Mouse (Mus musculus) lung, postnatal 0 days (tissue): Measurements from ENCODE around the gene Grin3a. TPM values are rescaled to one million over a fixed set of nuclear protein-coding genes. Genes with fewer than 3 reads are reported as not detected.

ENCODE experiments used
- ATAC-seq: fragments of 200-750 bp; cut with Nextera tagmentation; 2 replicates; pipeline ENCODE4 v1.8.0; 2017; ENCODE audit warnings: moderate library complexity
- DNase-seq: peaks from one replicate; pipeline ENCODE4 v3.0.0-alpha.2; 2016; ENCODE audit warnings: low spot score
- H3K27ac ChIP-seq: fragments of 300-500 bp; sonication (generic); 2 replicates; pipeline ENCODE4 v1.5.1; 2014; ENCODE audit warnings: antibody characterized with exemption, mild to moderate bottlenecking, low read length, mixed read lengths
- H3K27me3 ChIP-seq: fragments of 300-500 bp; sonication (generic); replicated peaks from 2 replicates; pipeline ENCODE4 v1.6.1; 2014; ENCODE audit warnings: low read length, mixed read lengths; ENCODE audit not compliant: insufficient read depth
- H3K36me3 ChIP-seq: fragments of 300-500 bp; sonication (generic); 2 replicates; pipeline ENCODE4 v1.6.1; 2014; ENCODE audit warnings: low read length, mixed read lengths; ENCODE audit not compliant: insufficient read depth
- H3K4me1 ChIP-seq: fragments of 300-500 bp; sonication (generic); 2 replicates; pipeline ENCODE4 v1.6.1; 2014; ENCODE audit warnings: antibody characterized with exemption, low read depth, low read length, mixed read lengths; ENCODE audit not compliant: insufficient read depth
- H3K4me2 ChIP-seq: fragments of 300-500 bp; sonication (generic); replicated peaks from 2 replicates; pipeline ENCODE4 v1.6.1; 2014; ENCODE audit warnings: low read depth, mild to moderate bottlenecking, low read length, moderate library complexity, mixed read lengths
- H3K4me3 ChIP-seq: fragments of 300-500 bp; sonication (generic); 2 replicates; pipeline ENCODE4 v1.5.1; 2014; ENCODE audit warnings: low read depth, low read length
- H3K9ac ChIP-seq: fragments of 300-500 bp; sonication (generic); replicated peaks from 2 replicates; pipeline ENCODE4 v1.6.1; 2014; ENCODE audit warnings: low read depth, mild to moderate bottlenecking
- H3K9me3 ChIP-seq: fragments of 300-500 bp; sonication (generic); 2 replicates; pipeline ENCODE4 v1.6.1; 2016; ENCODE audit warnings: low read length, mixed read lengths
- CTCF ChIP-seq: IDR thresholded peaks from 2 replicates; pipeline ENCODE4 v1.5.1; 2016; ENCODE audit warnings: antibody characterized with exemption, mild to moderate bottlenecking
- EP300 ChIP-seq: IDR thresholded peaks from 2 replicates; pipeline ENCODE4 v1.6.1; 2016; ENCODE audit warnings: antibody characterized with exemption, mild to moderate bottlenecking, control low read depth
- WGBS: fragments of 180-500 bp; shearing (Covaris S2); extraction: QIAGEN DNeasy Blood & Tissue Kit; methylation state at CpG from one replicate; pipeline ENCODE4 v1.1.7; 2014; 5-methylcytosine and 5-hydroxymethylcytosine counted together
- polyA plus RNA-seq: library from polyadenylated mRNA; unstranded; fragments of >200 nt; fragmentation: Nextera tagmentation; extraction: Ambion mirVana; gene quantifications from 2 replicates; pipeline ENCODE4 v1.2.1, GENCODE M21; 2015

The Grin3a gene
- polyA plus RNA-seq, 1 experiment from 2014 or later = 0.08 TPM

- 84% methylated on average over 2 of the region's 2 CpGs for WGBS
- Histone ChIP-seq H3K4me1 (no peaks in the 10 kb centered on the region), H3K9ac (no peak overlapping the region), H3K4me3 (no peak overlapping the region), H3K9me3 (no peaks in the 10 kb centered on the region), H3K27ac (no peak overlapping the region), H3K36me3 (no peaks in the 10 kb centered on the region), H3K27me3 (no peaks in the 10 kb centered on the region), H3K4me2 (no peak overlapping the region)
- no peak for TF ChIP-seq CTCF
- ATAC-seq = no peak
- DNase-seq = no peak
These were observed 103.6 kb downstream of the Grin3a start for GRCm38 (mm10) chr4:49741942-49742341.

GRCm38 (mm10) chr4:49740796-49741766 lies 104.5 kb downstream of the Grin3a start:
- ATAC-seq = no peak
- Histone ChIP-seq H3K36me3 (no peaks in the 10 kb centered on the region), H3K9me3 (no peaks in the 10 kb centered on the region), H3K9ac (no peak overlapping the region), H3K4me1 (no peaks in the 10 kb centered on the region), H3K27me3 (no peaks in the 10 kb centered on the region), H3K4me3 (no peak overlapping the region), H3K4me2 (no peak overlapping the region), H3K27ac (no peak overlapping the region)
- DNase-seq = no peak
- 71% methylated on average over 5 of the region's 5 CpGs for WGBS
- TF ChIP-seq CTCF = no peak
- TF ChIP-seq EP300 = no peak

GRCm38 (mm10) chr4:49739561-49739960 lies 106.0 kb downstream of the Grin3a start:
- peak; percentile 70 for DNase-seq

GRCm38 (mm10) chr4:49729326-49729725 lies 116.2 kb downstream of the Grin3a start:
- DNase-seq = no peak
- no peaks in the 10 kb centered on the region for H3K27me3 ChIP-seq
- H3K27ac ChIP-seq = no peak overlapping the region
- no peak overlapping the region for H3K9ac ChIP-seq
- 72% methylated on average over 3 of the region's 3 CpGs for WGBS
- no peaks in the 10 kb centered on the region for H3K36me3 ChIP-seq
- H3K9me3 ChIP-seq = no peaks in the 10 kb centered on the region
- ATAC-seq = no peak
- TF ChIP-seq EP300 (no peak), CTCF (no peak)
- no peaks in the 10 kb centered on the region for H3K4me1 ChIP-seq
- no peak overlapping the region for H3K4me2 ChIP-seq
- no peak overlapping the region for H3K4me3 ChIP-seq

More at GRCm38 (mm10) chr4:49739561-49739960, 106.0 kb downstream of the Grin3a start:
- 0 out of 2 replicates have a peak, but pooled peaks have one; percentile 40 for ATAC-seq
- H3K27me3 ChIP-seq = no peaks in the 10 kb centered on the region
- H3K9ac ChIP-seq = no peak overlapping the region
- WGBS = 47% methylated on average over 1 of the region's 1 CpGs
- H3K4me1 ChIP-seq = no peaks in the 10 kb centered on the region
- H3K36me3 ChIP-seq = no peaks in the 10 kb centered on the region
- TF ChIP-seq EP300 (no peak), CTCF (no peak)
- no peak overlapping the region for H3K27ac ChIP-seq
- no peaks in the 10 kb centered on the region for H3K9me3 ChIP-seq
- no peak overlapping the region for H3K4me2 ChIP-seq
- H3K4me3 ChIP-seq = no peak overlapping the region

GRCm38 (mm10) chr4:49723908-49724307 lies 121.6 kb downstream of the Grin3a start:
- ATAC-seq = no peak
- Histone ChIP-seq H3K9me3 (no peaks in the 10 kb centered on the region), H3K4me1 (no peaks in the 10 kb centered on the region), H3K27me3 (no peaks in the 10 kb centered on the region), H3K27ac (no peak overlapping the region), H3K36me3 (no peaks in the 10 kb centered on the region), H3K4me3 (no peak overlapping the region), H3K9ac (no peak overlapping the region), H3K4me2 (no peak overlapping the region)
- no peak for TF ChIP-seq CTCF
- no peak for TF ChIP-seq EP300
- DNase-seq = no peak
- 84% methylated on average over 2 of the region's 2 CpGs for WGBS

GRCm38 (mm10) chr4:49691405-49692194 lies 153.9 kb downstream of the Grin3a start:
- Histone ChIP-seq H3K27ac (no peak overlapping the region), H3K27me3 (no peaks in the 10 kb centered on the region), H3K9me3 (no peaks in the 10 kb centered on the region), H3K4me2 (no peak overlapping the region), H3K4me3 (no peak overlapping the region), H3K4me1 (no peaks in the 10 kb centered on the region), H3K9ac (no peak overlapping the region), H3K36me3 (no peaks in the 10 kb centered on the region)
- no peak for DNase-seq
- no peak for ATAC-seq
- TF ChIP-seq CTCF (no peak), EP300 (no peak)
- WGBS = 29% methylated on average over 12 of the region's 12 CpGs
